10 mouse cellular contexts compared by ENCODE assay signal in the genomic region with DNA sequence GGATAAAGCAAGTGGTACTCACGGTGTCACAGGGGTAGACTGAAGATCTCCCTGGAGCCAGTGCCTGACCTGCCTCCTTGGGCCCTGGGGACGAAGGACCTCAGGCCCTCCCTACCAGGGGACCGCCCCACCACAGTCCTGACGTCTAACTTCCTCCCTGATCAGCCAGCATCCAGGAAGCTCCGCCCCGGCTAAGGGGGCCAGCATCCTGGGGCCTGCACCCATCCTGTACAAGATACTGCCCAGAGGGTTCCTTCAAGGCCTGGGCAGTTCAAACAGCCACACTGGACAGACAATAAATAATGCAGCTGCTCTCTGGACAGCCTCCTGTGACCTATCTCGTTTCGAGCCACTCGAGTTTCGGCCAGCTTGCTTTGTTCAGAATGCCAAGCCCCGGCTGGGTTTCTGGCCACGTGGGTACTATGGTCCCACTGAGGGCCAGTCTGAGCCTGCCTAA.
A peak's percentile ranks its signal among the peaks of the same experiment; 100 is the strongest.
DNase-seq lines count a peak whose midpoint lies in the region; ATAC-seq lines count a peak whose summit lies in the region.
"Had no signal": no experiment of that assay in that cellular context is flagged by ENCODE, and none has a peak within 500 bp of the region (broad histone marks: within the 10 kb centered on the region; RNA-seq: fewer than 3 reads in every experiment).

No protein-coding gene starts in this region.

- no peak for ATAC-seq in hindbrain, embryonic 14.5 days (ENCODE audit: low FRiP score)

- no peak overlapping the region for H3K4me2 ChIP-seq in hindbrain, embryonic 14.5 days (replicated peaks)
- H3K4me2 ChIP-seq: limb, embryonic 13.5 days; stomach, embryonic 15.5 days had no signal

- H3K4me3 ChIP-seq in hindbrain, embryonic 14.5 days (replicated peaks; ENCODE audit: low read length), result no peak overlapping the region
- H3K4me3 ChIP-seq: limb, embryonic 13.5 days; stomach, embryonic 15.5 days had no signal

- H3K27ac ChIP-seq in hindbrain, embryonic 14.5 days, result no peak overlapping the region
- H3K27ac ChIP-seq: limb, embryonic 13.5 days; stomach, embryonic 15.5 days had no signal

- no peaks in the 10 kb centered on the region for H3K9me3 ChIP-seq in hindbrain, embryonic 14.5 days (ENCODE audit: control insufficient read depth, low read length)
- H3K9me3 ChIP-seq: limb, embryonic 13.5 days; stomach, embryonic 15.5 days had no signal

- H3K36me3 ChIP-seq in hindbrain, embryonic 14.5 days (replicated peaks; ENCODE audit: control insufficient read depth, insufficient read depth), result no peaks in the 10 kb centered on the region
- H3K36me3 ChIP-seq: limb, embryonic 13.5 days; stomach, embryonic 15.5 days had no signal

- peak; percentile 52 to 66 for DNase-seq in adrenal gland, adult (ENCODE audit: inconsistent age in 2 of 2, low spot score in 1 of 2)
- no peak for DNase-seq in adrenal gland, postnatal 25 days
- peak; percentile 42 for DNase-seq in CD4-positive helper T cell, adult 2 months (ENCODE audit: low read depth, low spot score)
- DNase-seq in heart, postnatal 4 days, result peak; percentile 50
- DNase-seq in lung, postnatal 25 days (ENCODE audit: low spot score), result peak; percentile 64
- DNase-seq in hindbrain, embryonic 14.5 days (ENCODE audit: low spot score), result no peak
- DNase-seq in urinary bladder, postnatal 14 days (ENCODE audit: low spot score), result no peak
- no peak for DNase-seq in retina, embryonic 14.5 days (ENCODE audit: low spot score)

- WGBS in hindbrain, embryonic 14.5 days, result 69% methylated on average over 12 of the region's 12 CpGs

- H3K27me3 ChIP-seq in hindbrain, embryonic 14.5 days (ENCODE audit: control insufficient read depth, insufficient read depth, low read length), result no peaks in the 10 kb centered on the region
- H3K27me3 ChIP-seq: limb, embryonic 13.5 days; stomach, embryonic 15.5 days had no signal

- H3K4me1 ChIP-seq in hindbrain, embryonic 14.5 days (replicated peaks; ENCODE audit: control insufficient read depth, insufficient read depth, low read length), result peaks cover 16% of the 10 kb centered on the region

- H3K9ac ChIP-seq in hindbrain, embryonic 14.5 days, result no peak overlapping the region
- H3K9ac ChIP-seq: limb, embryonic 13.5 days; stomach, embryonic 15.5 days had no signal

Comparison
In these comparisons a context has a peak if more than half of its experiments do, and no peak if none do; other contexts are left out.
1. DNase-seq: peak in adrenal gland, adult (2 of 2), CD4-positive helper T cell, adult 2 months (single experiment), heart, postnatal 4 days (single experiment) and lung, postnatal 25 days (single experiment); none in adrenal gland, postnatal 25 days (single experiment), hindbrain, embryonic 14.5 days (single experiment), urinary bladder, postnatal 14 days (single experiment) and retina, embryonic 14.5 days (single experiment).